ENCODE assay signal across 9 mouse cellular contexts in genomic region chr4:150910164-150910951, GRCm38 (mm10). TPM values are rescaled to one million over a fixed set of nuclear protein-coding genes. Genes with fewer than 3 reads are reported as not detected.
A peak's percentile ranks its signal among the peaks of the same experiment; 100 is the strongest.
DNase-seq lines count a peak whose midpoint lies in the region; ATAC-seq and TF ChIP-seq lines count a peak whose summit lies in the region.
"Had no signal": no experiment of that assay in that cellular context is flagged by ENCODE, and none has a peak within 500 bp of the region (broad histone marks: within the 10 kb centered on the region; RNA-seq: fewer than 3 reads in every experiment).

No protein-coding gene starts in this region.

- TF ChIP-seq CTCF in gastrocnemius, adult 2 months (IDR thresholded peaks at IDR 0.05): no peak; the same call in 1 of the 2 replicates
- no peak for TF ChIP-seq CTCF in ES-Bruce4 (IDR thresholded peaks at IDR 0.05; ENCODE audit: low read depth, low read length)
- peak; percentile 2; the same call in 1 of the 2 replicates for TF ChIP-seq CTCF in liver, embryonic 14.5 days (IDR thresholded peaks at IDR 0.05; ENCODE audit: low read depth)

- TF ChIP-seq POLR2A in ES-Bruce4 (IDR thresholded peaks at IDR 0.05; ENCODE audit: insufficient read depth, low read length): no peak

- 85% methylated on average over 19 of the region's 19 CpGs for WGBS in forebrain, embryonic 15.5 days
- 77% methylated on average over 19 of the region's 19 CpGs for WGBS in liver, embryonic 14.5 days (ENCODE audit: insufficient replicate concordance)

- H3K4me3 ChIP-seq in gastrocnemius, adult 2 months: peak overlapping the region; percentile 93
- H3K4me3 ChIP-seq in ES-Bruce4 (ENCODE audit: low read depth, low read length): peak overlapping the region; percentile 44
- H3K4me3 ChIP-seq in forebrain, embryonic 15.5 days: peak overlapping the region; percentile 100
- peak overlapping the region; percentile 19 to 83; a peak in 3 of 4 replicates for H3K4me3 ChIP-seq in liver, embryonic 14.5 days (ENCODE audit: insufficient read depth in 1 of 2, low read depth in 2 of 2, low read length in 2 of 2)

- no peaks in the 10 kb centered on the region for H3K27me3 ChIP-seq in ES-Bruce4 (ENCODE audit: control insufficient read depth, insufficient read depth, low read length, poor library complexity, severe bottlenecking)
- no peaks in the 10 kb centered on the region for H3K27me3 ChIP-seq in forebrain, embryonic 15.5 days
- no peaks in the 10 kb centered on the region for H3K27me3 ChIP-seq in liver, embryonic 14.5 days (ENCODE audit: control insufficient read depth, insufficient read depth, low read length)
- H3K27me3 ChIP-seq: CH12.LX had no signal

- H3K4me1 ChIP-seq in ES-Bruce4 (ENCODE audit: control insufficient read depth, insufficient read depth, low read length): peaks cover 2% of the 10 kb centered on the region
- H3K4me1 ChIP-seq in forebrain, embryonic 15.5 days: peaks cover 37% of the 10 kb centered on the region
- H3K4me1 ChIP-seq in liver, embryonic 14.5 days (replicated peaks; ENCODE audit: control insufficient read depth in 2 of 2, insufficient read depth in 2 of 2, low read length in 1 of 2): peaks cover 12 to 28% of the 10 kb centered on the region in 2 experiments

- no peaks in the 10 kb centered on the region for H3K9me3 ChIP-seq in ES-Bruce4 (replicated peaks; ENCODE audit: control insufficient read depth, insufficient read depth, low read length, poor library complexity, severe bottlenecking)
- H3K9me3 ChIP-seq in forebrain, embryonic 15.5 days: no peaks in the 10 kb centered on the region
- H3K9me3 ChIP-seq in liver, embryonic 14.5 days (ENCODE audit: control insufficient read depth, low read length): no peaks in the 10 kb centered on the region

- peak; percentile 49; the same call in 1 of the 2 replicates for ATAC-seq in forebrain, embryonic 15.5 days (replicated peaks)
- no peak for ATAC-seq in liver, embryonic 14.5 days (ENCODE audit: insufficient read depth)
- ATAC-seq in megakaryocyte-erythroid progenitor cell, adult 5-6 weeks (replicated peaks; ENCODE audit: low FRiP score, low TSS enrichment, poor library complexity, severe bottlenecking): no peak

- peak overlapping the region; percentile 21; the same call in 1 of the 2 replicates for H3K9ac ChIP-seq in ES-Bruce4 (ENCODE audit: low read depth, poor library complexity, severe bottlenecking)
- H3K9ac ChIP-seq in forebrain, embryonic 15.5 days (replicated peaks): 0 out of 2 replicates have a peak overlapping the region, but pooled peaks have one; percentile 29
- H3K9ac ChIP-seq in liver, embryonic 14.5 days (replicated peaks): 0 out of 2 replicates have a peak overlapping the region, but pooled peaks have one; percentile 24

- no peak for TF ChIP-seq EP300 in ES-Bruce4 (IDR thresholded peaks at IDR 0.05; ENCODE audit: insufficient read depth, low read depth, low read length)
- TF ChIP-seq EP300 in liver, embryonic 14.5 days (IDR thresholded peaks at IDR 0.05; ENCODE audit: low read depth): no peak

- intact Hi-C loops in gastrocnemius, adult 2 months (cut with DNase I): no loop called here

- peak overlapping the region; percentile 80 for H3K4me2 ChIP-seq in forebrain, embryonic 15.5 days (replicated peaks)
- H3K4me2 ChIP-seq in liver, embryonic 14.5 days (ENCODE audit: low read depth): peak overlapping the region; percentile 93

- peaks cover 12% of the 10 kb centered on the region for H3K36me3 ChIP-seq in ES-Bruce4 (ENCODE audit: control insufficient read depth, insufficient read depth, low read length, poor library complexity, severe bottlenecking)
- H3K36me3 ChIP-seq in forebrain, embryonic 15.5 days: peaks cover 10% of the 10 kb centered on the region
- H3K36me3 ChIP-seq in liver, embryonic 14.5 days (replicated peaks; ENCODE audit: control insufficient read depth, insufficient read depth, low read depth): peaks cover 7% of the 10 kb centered on the region

- H3K27ac ChIP-seq in gastrocnemius, adult 2 months: peak overlapping the region; percentile 93
- peak overlapping the region; percentile 60 for H3K27ac ChIP-seq in ES-Bruce4 (ENCODE audit: insufficient read depth, low read length)
- peak overlapping the region; percentile 85 for H3K27ac ChIP-seq in forebrain, embryonic 15.5 days (replicated peaks)
- H3K27ac ChIP-seq in liver, embryonic 14.5 days: peak overlapping the region; percentile 61

- DNase-seq in gastrocnemius, adult 2 months: peak; percentile 46
- DNase-seq in gastrocnemius, postnatal 25 days: no peak
- DNase-seq in liver, embryonic 14.5 days (ENCODE audit: low read depth in 3 of 3, low spot score in 3 of 3): no peak
- no peak for DNase-seq in layer of hippocampus, adult 8-10 months (ENCODE audit: low spot score in 2 of 2)
- no peak for DNase-seq in testis, postnatal 10 days (ENCODE audit: low spot score)

RNA-seq across cellular contexts. Expression of gene Park7, which starts 3.9 kb away (rescaled TPM):
- 100 to 1,000 TPM; 579 to 815 TPM for total RNA-seq in gastrocnemius, adult 2 months (2021)
- total RNA-seq in gastrocnemius, postnatal 25 days (2021): 100 to 1,000 TPM; 669 to 811 TPM
- 210 and 215 TPM in 2 replicates for polyA plus RNA-seq in ES-Bruce4 (2011; ENCODE audit: insufficient read depth, insufficient read length, low read depth, missing spikeins)
- polyA plus RNA-seq in forebrain, embryonic 15.5 days (2015; fragmentation: Nextera tagmentation; extraction: Ambion mirVana): 381 and 388 TPM in 2 replicates
- polyA plus RNA-seq in liver, embryonic 14.5 days (2012; rRNA removed): 130 and 180 TPM in 2 replicates
- 259 and 263 TPM in 2 replicates for polyA plus RNA-seq in liver, embryonic 14.5 days (2014; fragmentation: Nextera tagmentation; extraction: Ambion mirVana)
- 100 to 1,000 TPM; 194 to 246 (median 216) TPM for total RNA-seq in layer of hippocampus, adult 8-10 months (2022)
- total RNA-seq in megakaryocyte-erythroid progenitor cell, adult 5-6 weeks (2014; fragmentation: Nextera tagmentation): 339 and 364 TPM in 2 replicates
- total RNA-seq in megakaryocyte-erythroid progenitor cell, adult 5-6 weeks (2017): 415 and 488 TPM in 2 replicates

RNA-seq across cellular contexts. Expression of gene Tnfrsf9, which starts 4.0 kb away (rescaled TPM):
- under 1 TPM in 1 of 2 experiments, not detected in 1; 0.20 TPM for total RNA-seq in gastrocnemius, adult 2 months (2021)
- under 1 TPM in 1 of 2 experiments, not detected in 1; 0.18 TPM for total RNA-seq in gastrocnemius, postnatal 25 days (2021)
- polyA plus RNA-seq in ES-Bruce4 (2011; ENCODE audit: insufficient read depth, insufficient read length, low read depth, missing spikeins): 1.1 and 1.6 TPM in 2 replicates
- 0.19 and 0.29 TPM in 2 replicates for polyA plus RNA-seq in forebrain, embryonic 15.5 days (2015; fragmentation: Nextera tagmentation; extraction: Ambion mirVana)
- polyA plus RNA-seq in liver, embryonic 14.5 days (2012; rRNA removed): 0.08 and 0.10 TPM in 2 replicates
- not detected in 2 replicates for polyA plus RNA-seq in liver, embryonic 14.5 days (2014; fragmentation: Nextera tagmentation; extraction: Ambion mirVana)
- total RNA-seq in layer of hippocampus, adult 8-10 months (2022): 1 to 10 TPM in 1 of 4 experiments, under 1 TPM in 3; 0.52 to 1.0 (median 0.85) TPM
- total RNA-seq in megakaryocyte-erythroid progenitor cell, adult 5-6 weeks (2014; fragmentation: Nextera tagmentation): 2.6 TPM in 1 of 2 replicates, not detected in the other
- 7.2 TPM in 1 of 2 replicates, not detected in the other for total RNA-seq in megakaryocyte-erythroid progenitor cell, adult 5-6 weeks (2017)

RNA-seq across cellular contexts. Expression of gene Errfi1, which starts 56.6 kb away (rescaled TPM):
- 10 to 100 TPM; 20.7 to 50.5 TPM for total RNA-seq in gastrocnemius, adult 2 months (2021)
- 10 to 100 TPM; 16.0 to 17.9 TPM for total RNA-seq in gastrocnemius, postnatal 25 days (2021)
- 44.2 and 44.3 TPM in 2 replicates for polyA plus RNA-seq in ES-Bruce4 (2011; ENCODE audit: insufficient read depth, insufficient read length, low read depth, missing spikeins)
- 16.2 and 17.3 TPM in 2 replicates for polyA plus RNA-seq in forebrain, embryonic 15.5 days (2015; fragmentation: Nextera tagmentation; extraction: Ambion mirVana)
- polyA plus RNA-seq in liver, embryonic 14.5 days (2012; rRNA removed): 11.3 and 12.6 TPM in 2 replicates
- polyA plus RNA-seq in liver, embryonic 14.5 days (2014; fragmentation: Nextera tagmentation; extraction: Ambion mirVana): 23.1 and 26.1 TPM in 2 replicates
- total RNA-seq in layer of hippocampus, adult 8-10 months (2022): 10 to 100 TPM; 37.7 to 48.8 (median 40.4) TPM
- 0.42 TPM in 1 of 2 replicates, not detected in the other for total RNA-seq in megakaryocyte-erythroid progenitor cell, adult 5-6 weeks (2014; fragmentation: Nextera tagmentation)
- total RNA-seq in megakaryocyte-erythroid progenitor cell, adult 5-6 weeks (2017): 0.27 and 1.2 TPM in 2 replicates

Comparison
In these comparisons a context has a peak if more than half of its experiments do, and no peak if none do; other contexts are left out.
1. H3K4me3 ChIP-seq: peak in every context shown above with its lines; median percentile 100 in forebrain, embryonic 15.5 days; 93 in gastrocnemius, adult 2 months; 51 in liver, embryonic 14.5 days; 44 in ES-Bruce4.
2. RNA of gene Errfi1, which starts 56.6 kb away (total RNA-seq): 20.7 to 50.5 TPM in gastrocnemius, adult 2 months, 37.7 to 48.8 TPM in layer of hippocampus, adult 8-10 months and 16.0 to 17.9 TPM in gastrocnemius, postnatal 25 days; 0.27 to 1.2 TPM in megakaryocyte-erythroid progenitor cell, adult 5-6 weeks; every median in the first group is over 4 times any median in the second.
3. Peak in every context shown above with its lines, with median percentiles within 50 percentile points of each other: H3K27ac ChIP-seq and H3K9ac ChIP-seq.